Mouse (Mus musculus) left cerebral cortex, postnatal 25 days (tissue): ENCODE data around the gene Scn5a. TPM values are rescaled to one million over a fixed set of nuclear protein-coding genes. Genes with fewer than 3 reads are reported as not detected.

Experiments used
- DNase-seq, 2 experiments: peaks; one replicate each; pipeline ENCODE4 v3.0.0; 2022; ENCODE audit warnings: low spot score in 2 of 2, mixed read lengths in 1 of 2
- intact Hi-C: fragments of 180-260 bp; cut with DNase I; formaldehyde crosslinking; loops from one replicate; pipeline ENCODE4 v1.15.1; 2025
- total RNA-seq, 2 experiments: library from RNA; stranded (reverse); gene quantifications; 2 replicates each; pipeline ENCODE4 v1.2.3; 2021

Scn5a gene
- total RNA-seq, 2 experiments from 2014 or later: 2.9 to 5.1 TPM

DNA sequence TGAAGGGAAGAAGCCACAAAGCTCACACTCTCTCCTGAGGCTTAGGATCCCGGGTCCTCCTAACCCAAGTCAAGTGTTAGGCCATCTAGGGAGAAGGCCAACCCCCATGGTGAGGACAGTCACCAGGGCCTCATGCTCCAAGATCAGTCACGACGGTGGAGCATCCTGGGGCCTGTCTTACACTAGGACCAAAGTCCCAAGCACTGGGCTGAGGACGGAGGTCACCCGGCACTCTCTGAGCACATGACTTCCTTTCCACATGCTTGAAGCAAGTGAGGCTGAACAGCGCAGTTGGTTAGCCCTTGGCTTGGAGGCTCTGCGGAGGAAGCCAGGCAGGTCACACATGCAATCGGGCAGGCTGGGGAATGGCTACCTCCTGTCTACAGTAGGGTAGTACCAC, 63.8 kb downstream of the Scn5a start:
- no peak for DNase-seq
- intact Hi-C loops: no loop called here

GRCm38 (mm10) chr9:119513816-119514215, 65.0 kb downstream of the Scn5a start:
- intact Hi-C loops: no loop called here

DNA sequence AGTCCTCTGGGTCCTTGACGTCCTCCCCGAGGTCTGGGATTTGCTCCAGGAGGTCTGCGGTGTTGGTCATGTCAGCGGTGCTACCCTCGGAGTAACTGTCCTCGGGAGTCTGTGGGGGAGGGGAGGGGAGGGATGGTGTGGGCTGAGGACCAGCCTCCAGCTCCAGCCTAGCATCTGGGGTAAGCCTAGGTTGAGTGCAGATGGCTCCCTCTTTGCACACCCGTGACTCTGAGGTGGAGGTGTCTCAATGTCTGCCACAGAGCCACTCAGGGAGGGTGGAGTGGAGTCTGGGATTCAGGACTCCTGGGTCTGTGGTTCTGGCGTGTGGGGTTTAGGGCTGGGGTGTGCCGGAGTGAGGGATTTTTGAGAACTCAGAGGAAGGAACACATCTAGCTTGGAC, 65.8 kb downstream of the Scn5a start:
- intact Hi-C loops: no loop called here
- DNase-seq: no peak

More at GRCm38 (mm10) chr9:119513816-119514215, 65.0 kb downstream of the Scn5a start:
- no peak for DNase-seq

- peak; percentile 16 to 75 for DNase-seq
- intact Hi-C loops: no loop called here
Measured at GRCm38 (mm10) chr9:119510902-119511301, 67.9 kb downstream of the Scn5a start.

DNA sequence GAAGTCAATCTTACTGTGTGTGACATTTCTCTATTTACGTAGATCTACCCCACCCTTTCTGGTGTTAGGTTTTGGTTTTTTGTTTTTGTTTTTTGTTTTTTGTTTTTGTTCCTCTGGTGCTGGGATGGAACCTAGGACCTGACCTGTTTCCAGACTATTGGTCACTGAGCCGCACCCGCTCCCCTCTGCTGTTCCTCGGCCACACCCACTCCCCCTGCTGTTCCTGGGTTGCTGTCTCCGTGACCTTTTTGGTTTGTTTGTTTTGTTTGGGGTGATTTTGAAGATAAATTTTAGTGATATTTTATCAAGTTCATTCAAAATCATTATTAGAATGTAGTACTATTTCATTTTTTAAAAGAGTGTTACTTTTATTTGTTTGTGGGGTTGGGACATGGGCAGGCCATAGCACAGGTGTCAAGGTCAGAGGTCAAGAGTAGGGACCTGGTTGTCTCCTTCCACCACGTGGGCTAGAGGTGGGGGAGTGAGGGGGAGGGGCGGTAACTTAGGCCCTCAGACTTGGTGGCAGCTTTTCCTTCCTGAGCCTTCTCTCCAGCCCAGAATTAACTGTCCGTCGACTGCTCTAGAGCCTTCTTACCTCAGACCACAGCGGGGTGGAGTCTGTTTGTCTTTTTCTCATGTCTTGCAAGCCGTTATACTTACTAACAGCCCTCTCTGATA, 73.7 kb downstream of the Scn5a start:
- DNase-seq: no peak
- intact Hi-C loops: no loop called here

GRCm38 (mm10) chr9:119503613-119504012, 75.2 kb downstream of the Scn5a start:
- no peak for DNase-seq
- intact Hi-C loops: no loop called here

GRCm38 (mm10) chr9:119498885-119499284, 79.9 kb downstream of the Scn5a start:
- intact Hi-C loops: no loop called here
- no peak for DNase-seq

GRCm38 (mm10) chr9:119498247-119498607, 80.6 kb downstream of the Scn5a start:
- intact Hi-C loops: no loop called here
- no peak for DNase-seq

- no peak for DNase-seq
- intact Hi-C loops: no loop called here
Measured at GRCm38 (mm10) chr9:119497546-119498246, 81.1 kb downstream of the Scn5a start.

- intact Hi-C loops: no loop called here
- DNase-seq: peak; percentile 39 to 55
Measured at GRCm38 (mm10) chr9:119496960-119497359, 81.9 kb downstream of the Scn5a start.

GRCm38 (mm10) chr9:119496354-119496753, 82.5 kb downstream of the Scn5a start:
- intact Hi-C loops: no loop called here

GRCm38 (mm10) chr9:119484868-119485267, 93.9 kb downstream of the Scn5a start:
- no peak for DNase-seq
- intact Hi-C loops: no loop called here

More at GRCm38 (mm10) chr9:119496354-119496753, 82.5 kb downstream of the Scn5a start:
- DNase-seq: no peak

GRCm38 (mm10) chr9:119484420-119484819, 94.4 kb downstream of the Scn5a start:
- intact Hi-C loops: no loop called here
- no peak for DNase-seq

- intact Hi-C loops: no loop called here
- DNase-seq: no peak
Measured at GRCm38 (mm10) chr9:119483554-119484353, 95.1 kb downstream of the Scn5a start.

GRCm38 (mm10) chr9:119481612-119482011, 97.2 kb downstream of the Scn5a start:
- intact Hi-C loops: no loop called here
- no peak for DNase-seq

DNA sequence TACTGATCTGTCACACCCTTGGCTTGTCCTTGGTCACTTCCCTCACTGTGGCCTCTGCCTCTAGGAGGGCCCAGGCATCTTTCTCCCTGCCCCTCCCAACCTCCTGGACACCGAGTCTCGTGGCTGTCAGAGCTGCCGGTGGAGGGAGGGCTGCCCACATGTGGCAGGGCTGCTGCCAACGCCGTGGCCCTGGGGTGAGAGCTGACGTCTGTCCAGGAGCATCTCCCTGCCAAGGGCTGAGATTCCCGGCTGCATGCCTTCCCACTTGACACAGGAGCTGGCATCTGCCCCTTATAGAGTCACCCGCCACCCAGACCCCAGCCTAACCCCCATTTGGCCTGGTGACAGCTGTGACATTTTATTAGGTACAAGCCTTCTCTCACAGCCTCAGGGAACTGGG, 99.5 kb downstream of the Scn5a start:
- no peak for DNase-seq
- intact Hi-C loops: no loop called here

DNA sequence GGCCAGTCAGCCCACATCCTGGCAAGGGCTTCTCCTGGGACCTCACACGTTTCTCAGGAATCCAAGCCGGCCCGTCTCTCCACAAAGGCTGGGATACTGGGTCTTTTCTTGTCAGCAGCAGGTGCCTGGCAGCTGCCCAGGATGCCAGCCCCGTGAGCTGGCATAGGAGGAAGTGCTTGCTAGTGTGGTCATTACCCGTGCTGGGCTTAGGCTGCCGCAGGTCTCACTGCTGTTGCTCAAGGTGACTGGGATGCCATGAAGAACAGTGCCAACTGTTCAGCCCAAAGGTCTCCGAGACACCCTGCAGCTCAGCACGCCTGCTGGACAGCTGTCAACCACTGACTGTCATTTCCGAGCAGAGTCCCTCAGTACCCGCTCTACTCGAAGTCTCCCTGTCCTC, 100.5 kb downstream of the Scn5a start:
- intact Hi-C loops: no loop called here
- DNase-seq: no peak

DNA sequence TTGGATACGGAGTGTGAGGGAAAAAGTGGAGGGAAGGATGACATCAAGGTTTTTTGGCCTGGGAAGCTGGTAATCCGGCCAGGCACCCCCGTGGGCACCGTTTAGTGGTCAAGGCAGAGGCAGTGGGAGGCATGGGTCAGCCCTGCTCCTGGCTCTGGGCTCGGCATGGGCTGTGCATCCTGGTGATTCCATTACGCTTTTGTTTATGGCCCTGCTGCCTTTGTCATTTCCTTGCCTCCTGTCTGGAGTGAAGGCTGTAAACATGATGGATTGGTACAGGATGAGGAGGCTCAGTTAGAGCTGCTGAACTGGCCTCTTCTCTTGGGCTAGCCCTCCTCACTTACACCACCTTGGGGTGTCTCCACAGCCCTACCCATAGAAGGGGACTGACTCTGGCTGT, 101.1 kb downstream of the Scn5a start:
- DNase-seq: no peak
- intact Hi-C loops: no loop called here

- intact Hi-C loops: no loop called here
- no peak for DNase-seq
Measured at GRCm38 (mm10) chr9:119474717-119475611, 103.9 kb downstream of the Scn5a start.
